Mouse (Mus musculus): Measurements from ENCODE around the gene Hrnr.

DNA sequence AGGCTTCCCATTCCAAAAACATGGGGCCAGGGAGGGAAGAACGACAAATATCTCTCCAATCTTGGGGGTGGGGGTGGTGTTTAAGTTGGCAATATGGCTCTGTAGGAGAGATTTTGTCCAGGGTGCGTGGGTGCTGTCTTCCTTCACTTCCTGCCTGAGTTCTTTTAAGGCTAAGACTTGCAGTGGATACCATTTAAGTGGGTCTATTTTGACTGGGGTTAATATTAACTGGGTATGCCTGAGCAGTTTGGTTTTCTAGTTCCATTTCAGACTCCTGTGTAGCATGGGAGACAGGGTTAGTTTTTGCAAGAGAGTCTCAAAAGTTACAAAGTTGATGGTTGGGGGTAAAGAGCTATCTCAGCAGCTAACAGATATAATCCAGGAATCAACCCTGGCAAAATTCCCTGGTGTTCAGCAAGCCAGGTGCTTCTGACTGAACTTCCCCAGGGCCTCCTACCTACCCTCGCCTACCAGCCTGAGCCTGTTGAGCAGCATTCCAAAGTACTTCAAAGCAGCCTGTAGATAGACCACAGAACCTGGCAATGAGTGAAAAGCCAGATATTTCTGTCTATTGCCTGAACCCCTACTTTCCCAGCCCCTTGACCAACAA lies 47.5 kb downstream of the Hrnr start:
- no peak for TF ChIP-seq EP300 (IDR thresholded peaks at IDR 0.05; ENCODE audit: insufficient read depth, low read depth, low read length)
- no peak for TF ChIP-seq CTCF (IDR thresholded peaks at IDR 0.05; ENCODE audit: low read depth, low read length)
- TF ChIP-seq POLR2A (IDR thresholded peaks at IDR 0.05; ENCODE audit: insufficient read depth, low read length): no peak

Data from ES-Bruce4 (cell line).